Mouse (Mus musculus) ES-E14 (cell line): ENCODE results near the gene Fkbp6. TPM values are rescaled to one million over a fixed set of nuclear protein-coding genes. Genes with fewer than 3 reads are reported as not detected.

Experiments
- DNase-seq: peaks from one replicate; pipeline ENCODE4 v3.0.0-alpha.2; 2013; ENCODE audit warnings: low read depth, low spot score
- H3K27ac ChIP-seq: 2 replicates; pipeline ENCODE4 v1.5.1; 2012; ENCODE audit warnings: low read depth, mild to moderate bottlenecking, low read length, moderate library complexity, mixed read lengths; ENCODE audit not compliant: poor library complexity, insufficient read depth, severe bottlenecking
- H3K36me3 ChIP-seq: 2 replicates; pipeline ENCODE4 v1.6.1; 2012; ENCODE audit warnings: mild to moderate bottlenecking, low read length, moderate library complexity, mixed read lengths; ENCODE audit not compliant: control insufficient read depth, poor library complexity, insufficient read depth, severe bottlenecking
- H3K4me1 ChIP-seq, 2 experiments: fragments of 150-350 bp in 1 of 2; sonication (generic) in 1 of 2; 2 replicates each; pipeline ENCODE4 v1.6.1; 2012; ENCODE audit warnings: low read length in 2 of 2, mild to moderate bottlenecking in 1 of 2, mixed read lengths in 1 of 2; ENCODE audit not compliant: control insufficient read depth in 2 of 2, insufficient read depth in 2 of 2, poor library complexity in 1 of 2
- H3K4me3 ChIP-seq, 2 experiments: fragments of 150-350 bp in 1 of 2; sonication (generic) in 1 of 2; 2 replicates each; pipeline ENCODE4 v1.5.1; 2012; ENCODE audit warnings: low read length in 2 of 2, low read depth in 1 of 2, mild to moderate bottlenecking in 1 of 2, mixed read lengths in 1 of 2; ENCODE audit not compliant: insufficient read depth in 1 of 2, poor library complexity in 1 of 2, severe bottlenecking in 1 of 2
- H3K9ac ChIP-seq: 2 replicates; pipeline ENCODE4 v1.6.1; 2012; ENCODE audit warnings: low read depth, mild to moderate bottlenecking, low read length, mixed read lengths; ENCODE audit not compliant: poor library complexity, insufficient read depth, severe bottlenecking
- H3K9me3 ChIP-seq: fragments of 150-350 bp; sonication (generic); 2 replicates; pipeline ENCODE4 v1.6.1; 2012; ENCODE audit warnings: low read depth, mild to moderate bottlenecking, low read length; ENCODE audit not compliant: control insufficient read depth, insufficient read depth
- CHD2 ChIP-seq: IDR thresholded peaks from 2 replicates; pipeline ENCODE4 v1.6.1; 2014; ENCODE audit warnings: mild to moderate bottlenecking, low read depth, low read length, inconsistent platforms
- HCFC1 ChIP-seq: IDR thresholded peaks from 2 replicates; pipeline ENCODE4 v1.6.1; 2012; ENCODE audit warnings: low read length, inconsistent platforms, borderline replicate concordance; ENCODE audit not compliant: insufficient read depth
- MAFK ChIP-seq: IDR thresholded peaks from 2 replicates; pipeline ENCODE4 v1.6.1; 2014; ENCODE audit warnings: mild to moderate bottlenecking, low read depth, low read length, inconsistent platforms; ENCODE audit not compliant: insufficient read depth
- ZC3H11A ChIP-seq: IDR thresholded peaks from 2 replicates; pipeline ENCODE4 v1.6.1; 2012; ENCODE audit warnings: low read depth, mild to moderate bottlenecking, inconsistent platforms, low read length, borderline replicate concordance
- ZNF384 ChIP-seq: IDR thresholded peaks from 2 replicates; pipeline ENCODE4 v1.6.1; 2012; ENCODE audit warnings: low read depth, low read length, inconsistent platforms
- in situ Hi-C, 2 experiments: fragments of 600-800 bp; cut with MboI; formaldehyde crosslinking; loops; one replicate each; pipeline ENCODE4 v1.15.1; 2025; ENCODE audit warnings: low sequenced_read_pairs in 2 of 2, inconsistent platforms in 1 of 2; ENCODE audit not compliant: unreplicated experiment in 2 of 2
- total RNA-seq: library from RNA; depleted of rRNA; stranded (reverse); fragments of 300-350 nt; gene quantifications from 2 replicates; pipeline ENCODE4 v1.2.3, GENCODE M21; 2012

Gene Fkbp6
- total RNA-seq, 1 experiment: 20.1 TPM

DNA sequence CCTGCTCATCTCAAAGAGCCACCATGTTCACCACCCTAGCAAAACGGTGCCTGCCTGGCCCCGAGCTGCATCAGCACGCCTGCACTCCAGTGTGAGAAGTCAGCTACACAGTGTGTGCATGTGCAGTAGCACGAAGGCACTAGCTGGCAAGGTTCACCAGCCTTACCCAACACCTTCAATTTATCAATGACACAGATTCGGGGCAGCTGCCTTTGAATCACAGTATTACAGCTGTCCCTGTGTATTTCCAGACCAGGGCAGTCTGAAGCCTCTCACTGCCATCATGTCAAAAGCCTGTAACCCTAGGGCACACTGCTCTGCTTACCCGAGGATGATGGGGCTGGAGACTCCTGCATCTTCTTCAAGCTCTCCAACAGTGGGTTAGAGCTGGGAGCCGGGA lies 32.9 kb upstream of the Fkbp6 start:
- DNase-seq: no peak
- no peak overlapping the region for H3K9ac ChIP-seq
- no peak overlapping the region for H3K4me3 ChIP-seq
- no peaks in the 10 kb centered on the region for H3K9me3 ChIP-seq
- in situ Hi-C loops: no loop called here
- no peak for TF ChIP-seq MAFK
- TF ChIP-seq ZNF384: no peak
- no peak for TF ChIP-seq CHD2
- TF ChIP-seq ZC3H11A: no peak
- TF ChIP-seq HCFC1: no peak
- H3K27ac ChIP-seq: no peak overlapping the region
- H3K4me1 ChIP-seq: no peaks in the 10 kb centered on the region
- peaks cover 80% of the 10 kb centered on the region for H3K36me3 ChIP-seq

DNA sequence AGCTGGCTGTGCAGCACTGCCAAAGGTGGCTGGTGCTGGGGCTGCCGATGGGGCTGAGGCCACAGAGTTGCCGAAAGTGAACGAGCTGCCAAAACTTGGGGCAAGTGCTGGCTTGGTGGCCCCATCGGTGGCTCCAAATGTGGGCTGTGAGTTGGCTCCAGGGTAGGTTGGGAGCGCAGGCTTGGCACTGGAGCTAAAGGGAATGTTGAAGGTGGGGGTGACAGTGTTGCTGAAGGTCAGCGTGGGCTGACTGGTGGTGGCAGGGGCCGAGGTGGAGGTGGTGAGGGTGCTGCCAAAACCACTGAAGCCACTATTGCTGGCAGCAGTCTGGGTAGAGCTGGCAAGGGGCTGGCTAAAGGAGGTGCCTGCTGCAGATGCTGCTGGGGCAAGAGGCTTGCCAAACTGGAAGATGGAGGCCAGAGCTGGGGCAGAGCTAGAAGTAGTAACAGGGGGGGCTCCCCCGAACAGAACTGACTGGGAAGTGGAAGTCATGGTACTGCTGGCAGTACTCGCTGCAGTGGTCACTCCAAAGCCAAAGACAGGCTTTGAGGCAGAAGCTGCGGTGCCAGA lies 31.6 kb upstream of the Fkbp6 start:
- peaks cover 75% of the 10 kb centered on the region for H3K36me3 ChIP-seq
- H3K9ac ChIP-seq: no peak overlapping the region
- DNase-seq: no peak
- no peaks in the 10 kb centered on the region for H3K4me1 ChIP-seq
- no peak overlapping the region for H3K27ac ChIP-seq
- in situ Hi-C loops: no loop called here
- TF ChIP-seq HCFC1 (no peak), MAFK (no peak), CHD2 (no peak), ZC3H11A (no peak), ZNF384 (no peak)
- no peak overlapping the region for H3K4me3 ChIP-seq
- no peaks in the 10 kb centered on the region for H3K9me3 ChIP-seq

DNA sequence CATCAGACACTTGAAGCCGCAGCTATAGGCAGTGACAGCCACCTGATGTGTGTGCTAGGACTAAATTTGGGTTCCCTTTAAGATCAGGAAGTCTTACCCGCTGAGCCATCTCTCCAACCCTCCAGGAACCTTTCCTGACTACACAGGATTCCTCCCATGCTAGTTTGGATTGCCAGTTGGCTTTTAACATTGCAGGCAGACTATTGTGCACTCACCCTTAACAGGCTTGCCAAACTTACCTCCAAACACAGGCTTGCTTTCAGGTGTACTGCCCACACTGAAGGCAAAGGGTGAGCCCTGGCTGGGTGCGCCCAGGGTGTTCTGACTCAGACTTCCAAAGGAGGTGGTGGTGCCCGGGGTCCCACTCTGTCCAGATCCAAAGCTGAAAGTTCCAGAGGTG lies 30.8 kb upstream of the Fkbp6 start:
- Histone ChIP-seq H3K4me1 (no peaks in the 10 kb centered on the region), H3K9ac (no peak overlapping the region), H3K27ac (no peak overlapping the region), H3K4me3 (no peak overlapping the region), H3K36me3 (peaks cover 80% of the 10 kb centered on the region), H3K9me3 (no peaks in the 10 kb centered on the region)
- in situ Hi-C loops: no loop called here
- no peak for DNase-seq
- TF ChIP-seq MAFK: no peak
- no peak for TF ChIP-seq CHD2
- no peak for TF ChIP-seq ZNF384
- no peak for TF ChIP-seq HCFC1
- TF ChIP-seq ZC3H11A: no peak

DNA sequence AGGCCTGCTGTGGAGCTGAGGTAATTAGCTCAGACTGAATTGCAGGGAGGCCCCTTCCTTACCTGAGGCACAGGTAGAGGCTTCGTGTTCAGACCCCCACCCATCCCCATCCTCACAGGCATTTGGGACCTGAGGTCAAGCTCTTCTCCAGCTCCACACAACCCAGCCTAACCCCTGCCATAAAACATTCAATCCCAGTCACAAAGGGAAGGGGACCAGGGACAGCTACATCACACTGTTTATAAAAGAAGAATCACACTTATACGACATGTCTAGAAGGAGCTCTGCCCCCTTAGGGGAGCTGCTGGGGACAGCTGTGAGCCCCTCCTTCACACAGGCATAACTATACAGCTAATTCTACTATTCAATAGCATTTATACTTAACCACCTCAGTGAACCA lies 26.5 kb upstream of the Fkbp6 start:
- DNase-seq: no peak
- Histone ChIP-seq H3K4me3 (no peak overlapping the region), H3K36me3 (peaks cover 64% of the 10 kb centered on the region), H3K4me1 (no peaks in the 10 kb centered on the region), H3K9ac (no peak overlapping the region), H3K9me3 (no peaks in the 10 kb centered on the region), H3K27ac (no peak overlapping the region)
- no peak for TF ChIP-seq MAFK
- in situ Hi-C loops: no loop called here

DNA sequence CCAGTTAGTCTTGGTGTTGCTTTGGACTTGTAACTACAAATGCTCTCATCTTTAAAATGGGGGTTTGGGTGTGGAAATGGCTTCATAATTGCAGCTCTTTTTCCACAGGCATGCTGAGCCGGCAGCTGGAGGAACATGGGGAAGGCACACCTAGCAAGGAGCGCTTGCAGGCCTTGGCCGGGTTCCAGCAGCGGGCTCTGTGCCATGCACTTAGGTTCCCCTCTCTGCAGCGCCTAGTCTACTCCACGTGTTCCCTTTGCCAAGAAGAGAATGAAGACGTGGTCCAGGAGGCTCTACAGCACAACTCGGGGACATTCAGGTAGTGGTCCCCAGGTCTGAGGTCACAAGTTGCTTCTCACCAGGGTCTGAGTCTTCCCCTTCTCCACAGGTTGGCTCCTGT lies 25.3 kb upstream of the Fkbp6 start:
- H3K9ac ChIP-seq: no peak overlapping the region
- H3K4me1 ChIP-seq: peaks cover 0 to 1% of the 10 kb centered on the region in 2 experiments; a peak in 1 of 4 replicates
- no peak for DNase-seq
- no peak for TF ChIP-seq CHD2
- TF ChIP-seq ZC3H11A: no peak
- no peak for TF ChIP-seq ZNF384
- TF ChIP-seq MAFK: no peak
- TF ChIP-seq HCFC1: no peak
- H3K9me3 ChIP-seq: no peaks in the 10 kb centered on the region
- no peak overlapping the region for H3K27ac ChIP-seq
- H3K4me3 ChIP-seq: no peak overlapping the region
- peaks cover 54% of the 10 kb centered on the region for H3K36me3 ChIP-seq
- in situ Hi-C loops: no loop called here
